Mouse (Mus musculus) megakaryocyte progenitor cell, adult 5-6 weeks (primary cell): ENCODE data around the gene Myo6. TPM values are rescaled to one million over a fixed set of nuclear protein-coding genes. Genes with fewer than 3 reads are reported as not detected.

Experiments used
- ATAC-seq: replicated peaks from 2 replicates; pipeline ENCODE4 v1.8.0; 2016; ENCODE audit warnings: mild to moderate bottlenecking, moderate TSS enrichment, inconsistent platforms; ENCODE audit not compliant: poor library complexity
- total RNA-seq, 2 experiments: library from RNA; stranded (forward) in 1 of 2; stranded (reverse) in 1 of 2; fragments of 157-497, 149-512 nt in 1 of 2; fragments of 200-1000 nt in 1 of 2; gene quantifications; 2 replicates each; pipeline versions ENCODE4 v1.2.3 to v1.2.4; 2015 to 2017

Myo6 gene
- total RNA-seq, 2 experiments from 2014 or later, result 0.32 to 2.7 TPM

DNA sequence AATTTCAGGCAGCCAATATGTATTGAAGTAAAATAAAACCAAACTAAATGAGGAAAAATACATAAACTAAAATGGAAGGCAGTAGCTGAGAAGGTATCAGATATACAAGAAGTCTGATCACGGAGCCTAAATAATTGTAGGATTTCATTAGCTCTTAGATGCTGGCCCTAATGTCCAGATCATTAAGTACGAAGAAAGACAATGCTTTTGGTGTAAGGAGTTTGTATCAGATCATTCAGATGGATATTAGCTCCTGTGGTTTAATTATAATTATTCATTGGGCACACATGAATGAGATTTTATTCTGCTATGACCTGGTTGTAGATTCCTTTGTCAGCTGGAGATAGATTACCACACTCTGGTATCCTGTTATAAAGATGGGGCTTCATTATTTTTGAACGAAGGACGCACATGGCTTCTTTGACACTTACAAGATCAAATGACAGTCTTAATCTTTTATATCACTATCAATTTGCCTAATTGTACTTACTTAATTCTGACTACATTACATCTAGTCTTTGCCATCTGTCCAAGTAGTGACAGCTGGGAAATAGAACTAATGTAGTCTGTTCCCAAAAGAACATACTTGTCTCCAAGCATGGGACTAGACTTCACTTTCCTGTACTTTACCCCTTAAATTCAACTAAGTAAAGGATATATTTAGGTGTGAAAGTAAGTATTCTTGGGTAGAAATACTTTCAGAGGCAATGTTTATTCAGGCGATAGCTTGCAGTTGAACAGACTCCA, 61.9 kb downstream of the Myo6 start:
- ATAC-seq, result no peak

DNA sequence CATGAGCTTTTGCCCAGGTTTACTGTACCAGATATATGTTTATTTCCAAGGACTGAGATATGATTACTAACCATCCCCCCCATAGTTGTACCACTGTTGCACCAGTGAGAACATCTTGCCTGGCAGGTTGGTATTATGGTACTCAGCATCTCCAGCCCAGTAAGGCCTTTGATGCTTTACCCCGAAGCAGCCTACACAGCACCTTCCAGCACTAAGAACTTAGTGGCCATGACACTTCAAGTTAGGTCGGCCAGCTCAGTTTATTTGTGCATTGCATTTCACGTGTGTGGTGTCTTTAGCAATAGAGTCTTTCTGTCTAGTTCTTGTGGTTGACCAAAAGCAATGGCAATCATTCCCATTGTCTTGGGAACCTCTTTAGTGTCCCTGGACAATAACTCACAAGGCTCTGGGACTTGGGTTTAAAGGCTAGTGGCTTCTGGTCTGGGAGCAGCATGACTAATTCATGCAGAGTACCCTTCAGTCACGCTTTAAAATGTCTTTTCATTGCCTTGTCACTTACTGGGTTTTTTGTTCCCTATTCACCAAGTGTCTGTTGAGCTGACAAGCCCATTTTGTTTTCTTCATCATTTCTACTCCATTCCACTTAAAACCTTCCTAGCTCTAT, 69.1 kb downstream of the Myo6 start:
- ATAC-seq, result no peak

DNA sequence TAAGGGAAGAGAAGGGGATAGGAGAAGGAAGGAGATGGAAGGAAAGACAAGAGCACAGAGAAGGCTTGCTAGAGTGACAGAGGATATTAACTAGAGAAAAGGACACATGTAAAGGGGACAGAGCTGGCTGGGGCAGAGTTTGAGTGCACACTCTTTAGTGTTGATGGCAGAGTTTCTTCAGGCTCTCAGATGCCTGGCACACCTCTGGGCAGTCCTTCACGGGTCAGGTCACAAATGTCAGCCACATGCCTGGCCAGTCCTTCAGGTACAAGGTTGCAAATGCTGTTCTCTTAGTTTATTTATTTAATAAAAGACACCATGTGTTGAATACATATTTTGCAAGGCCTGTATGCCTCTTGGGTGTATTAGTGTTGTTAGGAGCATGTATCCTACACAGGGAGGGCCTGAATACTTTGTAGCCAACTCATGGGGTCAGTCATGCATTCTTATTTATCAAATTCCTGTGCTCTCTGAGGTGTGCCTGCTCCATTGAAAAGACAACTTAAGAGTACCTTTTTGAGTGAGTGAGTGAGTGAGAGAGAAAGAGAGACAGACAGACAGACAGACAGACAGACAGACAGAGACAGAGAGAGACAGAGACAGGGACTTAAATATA, 72.5 kb downstream of the Myo6 start:
- ATAC-seq, result no peak

DNA sequence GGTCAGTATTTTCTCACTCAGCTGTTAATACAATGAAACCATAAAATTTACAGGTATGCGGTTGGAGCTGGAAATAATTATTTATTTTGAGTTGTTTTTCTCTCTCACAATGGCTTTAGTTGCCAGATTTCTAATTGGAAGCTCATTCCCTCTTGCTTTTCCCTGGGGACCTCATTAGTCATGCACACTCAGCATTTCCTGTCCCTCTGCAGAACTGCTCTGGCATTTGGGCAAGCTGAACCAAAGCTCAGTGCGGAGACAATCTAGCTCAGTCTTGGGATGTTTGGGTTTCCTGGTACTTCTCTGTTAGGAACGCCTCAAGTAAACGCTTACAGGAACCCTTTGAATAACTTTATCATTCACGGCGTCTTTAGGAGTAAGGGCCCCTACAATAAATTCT, 76.9 kb downstream of the Myo6 start:
- no peak for ATAC-seq

DNA sequence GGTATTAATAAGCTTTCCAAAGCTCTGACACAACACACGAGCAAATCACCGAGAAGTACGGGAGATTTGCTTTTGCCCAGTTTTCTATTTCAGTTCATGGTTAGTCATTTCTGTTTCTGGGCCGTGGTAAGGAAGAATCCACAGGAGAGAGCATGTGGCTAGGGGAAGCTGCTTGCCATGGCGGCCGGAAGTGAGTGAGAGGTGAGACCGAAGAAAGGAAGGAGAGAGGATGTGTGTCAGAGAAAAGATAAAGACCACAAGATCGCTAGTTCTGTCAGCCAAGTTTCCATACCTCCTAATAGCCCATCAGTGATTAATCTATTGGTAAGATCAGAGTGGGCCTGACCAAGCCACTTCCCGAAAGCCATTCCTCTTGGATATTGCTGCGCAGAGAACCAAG, 87.3 kb downstream of the Myo6 start:
- ATAC-seq, result peak; percentile 91

DNA sequence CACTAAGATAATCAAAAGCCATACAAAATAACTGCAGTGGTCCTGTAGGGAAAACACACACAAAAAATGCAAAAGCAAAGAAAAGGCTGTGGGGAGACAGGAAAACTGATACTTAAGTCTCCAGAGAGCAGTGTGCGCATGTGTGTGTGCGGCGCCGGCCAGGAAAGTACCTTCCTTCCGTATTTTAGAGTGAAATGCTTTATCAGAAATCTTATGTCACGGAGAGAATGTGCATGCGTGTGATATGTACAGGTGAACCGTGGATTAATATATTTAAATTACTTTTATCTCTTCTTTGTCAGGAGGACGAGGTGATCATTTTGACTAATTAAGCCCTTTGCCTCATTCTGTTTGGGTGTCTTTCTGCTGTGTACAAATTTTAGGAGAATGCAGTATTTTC, 88.4 kb downstream of the Myo6 start:
- ATAC-seq, result peak; percentile 56

DNA sequence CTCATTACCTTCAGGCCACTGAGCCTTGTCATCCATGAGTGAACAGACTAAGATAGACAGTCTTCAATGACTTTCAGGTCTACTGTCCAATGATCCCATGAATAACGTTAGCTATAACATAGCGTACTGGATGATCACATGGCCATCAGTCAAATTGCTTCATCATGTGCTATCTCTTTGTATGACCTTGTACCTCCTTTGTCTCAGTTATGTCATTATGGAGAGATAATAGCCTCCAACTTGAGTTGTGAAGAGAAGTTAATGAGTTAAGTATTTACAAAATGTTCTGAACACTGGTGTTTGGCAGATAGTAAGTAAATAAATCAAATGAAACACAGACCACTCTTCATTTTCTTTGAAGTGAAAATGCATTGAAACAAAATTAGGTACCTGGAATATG, 91.7 kb downstream of the Myo6 start:
- no peak for ATAC-seq

DNA sequence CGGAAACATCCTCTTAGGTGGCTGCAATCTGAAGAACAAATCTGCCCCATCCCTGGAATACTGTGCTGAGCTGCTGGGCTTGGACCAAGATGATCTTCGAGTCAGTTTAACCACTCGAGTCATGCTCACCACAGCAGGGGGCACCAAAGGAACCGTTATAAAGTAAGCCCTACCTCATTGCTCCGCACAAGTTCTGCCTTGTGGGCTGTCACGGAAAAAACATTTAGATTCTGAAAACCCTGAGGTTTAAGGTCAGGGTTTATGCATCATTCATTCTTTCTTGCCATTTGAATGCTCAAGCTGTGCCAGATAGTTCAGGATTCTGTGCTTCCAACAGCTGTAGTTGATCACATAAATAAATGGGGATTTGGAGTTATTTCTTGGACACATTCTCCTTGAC, 93.6 kb downstream of the Myo6 start:
- ATAC-seq, result peak; percentile 75

DNA sequence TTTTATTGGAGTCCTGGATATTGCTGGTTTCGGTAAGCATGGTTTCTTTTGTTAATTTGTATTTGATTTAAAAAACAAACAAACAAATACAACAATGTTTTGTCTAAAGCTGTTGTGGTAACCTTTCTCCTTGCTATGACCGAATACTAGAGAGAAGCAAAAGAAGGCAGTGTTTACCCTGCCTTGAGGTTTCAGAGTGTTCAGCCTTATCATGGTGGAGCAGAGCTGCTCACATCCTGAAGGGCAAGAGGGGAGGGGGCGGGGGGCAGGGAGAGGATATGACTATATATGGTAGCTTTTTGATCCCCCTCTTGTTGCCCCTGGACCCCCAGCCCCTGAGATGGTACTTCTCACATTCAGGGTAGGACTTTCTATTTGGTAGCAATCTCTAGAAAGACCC, 96.1 kb downstream of the Myo6 start:
- peak; percentile 59 for ATAC-seq

DNA sequence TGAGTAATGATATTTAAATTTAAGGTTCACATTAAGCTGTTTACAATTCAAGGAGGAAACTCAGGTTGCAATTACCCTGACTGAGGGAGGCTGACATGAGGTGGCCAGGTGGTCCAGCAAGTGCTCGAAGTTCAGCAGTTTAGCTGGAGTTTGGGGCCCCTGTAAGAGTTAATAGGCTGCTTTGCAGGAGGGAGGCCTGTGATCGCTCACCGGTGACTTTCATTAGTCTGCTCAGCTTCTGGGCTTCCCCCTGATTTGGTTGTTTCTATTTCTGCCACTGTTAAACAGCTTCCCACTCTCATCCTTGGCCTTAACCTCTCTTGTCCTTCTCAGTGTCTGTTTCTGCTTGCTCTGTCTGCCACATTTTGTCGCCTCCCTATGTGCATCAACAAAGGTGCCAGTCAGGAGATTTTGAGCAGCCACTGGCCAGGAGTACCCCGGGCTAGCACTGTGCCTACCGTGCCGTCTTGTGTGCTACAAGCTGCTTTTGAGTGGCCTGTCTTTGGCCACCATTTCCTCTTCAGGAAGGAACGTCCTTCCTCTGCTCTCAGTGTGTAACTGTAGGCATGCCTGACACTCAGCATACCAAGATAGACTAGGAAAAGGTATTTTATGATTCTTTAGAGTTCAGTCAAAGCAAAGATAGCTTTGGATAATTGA, 97.7 kb downstream of the Myo6 start:
- peak; percentile 18; the same call in 1 of the 2 replicates for ATAC-seq

DNA sequence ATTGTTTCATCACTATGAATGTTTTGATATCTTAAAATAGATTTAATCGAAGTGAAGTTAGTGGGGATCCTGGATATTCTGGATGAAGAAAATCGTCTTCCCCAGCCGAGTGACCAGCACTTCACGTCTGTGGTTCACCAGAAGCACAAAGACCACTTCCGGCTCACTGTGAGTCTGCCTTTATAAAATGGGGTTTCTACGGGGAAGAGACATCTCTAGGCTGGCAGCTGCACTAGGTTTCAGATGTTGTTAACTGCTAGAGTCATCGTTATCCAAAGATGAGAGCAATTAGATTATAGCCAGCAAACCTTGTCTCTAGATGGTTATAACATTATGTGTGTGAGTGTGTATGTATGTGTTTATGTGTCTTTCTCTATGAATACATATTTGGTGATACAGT, 101.3 kb downstream of the Myo6 start:
- ATAC-seq, result peak; percentile 15; the same call in 1 of the 2 replicates

DNA sequence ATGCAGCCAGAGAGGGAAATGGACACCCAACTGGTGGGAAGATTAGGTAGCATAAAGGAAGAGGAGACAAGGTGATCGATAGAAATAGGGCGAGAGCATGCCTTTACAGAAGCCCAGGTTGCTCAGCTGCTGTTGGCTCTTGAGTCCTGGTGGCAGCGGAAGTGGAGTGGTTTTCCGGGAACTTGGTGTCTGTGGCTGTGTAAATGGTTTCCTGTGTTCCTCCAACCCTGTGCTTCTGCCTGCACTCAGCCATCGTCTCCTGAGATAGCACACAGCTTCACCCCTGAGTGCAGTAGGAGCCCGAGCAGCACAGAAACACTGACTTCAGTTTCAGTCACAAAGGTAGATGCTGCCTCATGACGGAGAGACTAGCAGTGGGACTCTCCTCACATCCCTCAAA, 101.7 kb downstream of the Myo6 start:
- peak; percentile 77 for ATAC-seq

DNA sequence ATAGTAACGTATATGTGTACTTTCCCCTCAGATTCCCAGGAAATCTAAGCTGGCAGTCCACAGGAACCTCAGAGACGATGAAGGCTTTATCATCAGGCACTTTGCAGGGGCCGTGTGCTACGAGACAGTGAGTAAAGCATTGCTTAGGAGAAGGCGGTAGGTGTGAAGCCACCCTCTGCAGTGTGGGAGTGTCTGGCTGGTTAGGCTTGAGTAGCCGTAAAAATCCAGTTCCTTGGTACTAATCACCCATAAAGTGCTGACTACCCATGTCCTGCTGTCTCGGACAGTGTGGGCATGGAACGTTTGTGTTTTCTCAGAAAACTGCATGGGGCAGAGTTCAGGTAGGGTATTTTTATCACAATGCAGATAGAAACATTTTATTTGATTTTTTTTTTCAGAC, 104.8 kb downstream of the Myo6 start:
- no peak for ATAC-seq

DNA sequence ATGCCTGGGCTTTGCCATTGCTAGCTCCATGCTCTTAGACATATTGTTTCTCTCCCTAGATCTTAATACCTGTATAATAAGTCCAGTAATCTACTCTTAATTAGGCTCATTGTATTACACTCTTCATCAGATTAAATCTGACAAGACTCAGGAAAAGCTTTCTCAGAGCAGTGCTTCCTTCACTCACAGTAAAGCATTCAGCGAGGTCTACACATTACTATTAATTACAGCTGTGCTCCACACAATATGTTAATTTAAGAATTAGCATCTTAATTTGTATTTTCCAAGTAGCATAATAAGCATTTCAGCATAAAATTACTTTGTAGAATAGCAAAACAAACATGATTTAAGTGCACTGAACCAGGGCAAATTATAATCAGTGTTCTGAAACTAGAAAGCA, 108.1 kb downstream of the Myo6 start:
- ATAC-seq, result no peak

DNA sequence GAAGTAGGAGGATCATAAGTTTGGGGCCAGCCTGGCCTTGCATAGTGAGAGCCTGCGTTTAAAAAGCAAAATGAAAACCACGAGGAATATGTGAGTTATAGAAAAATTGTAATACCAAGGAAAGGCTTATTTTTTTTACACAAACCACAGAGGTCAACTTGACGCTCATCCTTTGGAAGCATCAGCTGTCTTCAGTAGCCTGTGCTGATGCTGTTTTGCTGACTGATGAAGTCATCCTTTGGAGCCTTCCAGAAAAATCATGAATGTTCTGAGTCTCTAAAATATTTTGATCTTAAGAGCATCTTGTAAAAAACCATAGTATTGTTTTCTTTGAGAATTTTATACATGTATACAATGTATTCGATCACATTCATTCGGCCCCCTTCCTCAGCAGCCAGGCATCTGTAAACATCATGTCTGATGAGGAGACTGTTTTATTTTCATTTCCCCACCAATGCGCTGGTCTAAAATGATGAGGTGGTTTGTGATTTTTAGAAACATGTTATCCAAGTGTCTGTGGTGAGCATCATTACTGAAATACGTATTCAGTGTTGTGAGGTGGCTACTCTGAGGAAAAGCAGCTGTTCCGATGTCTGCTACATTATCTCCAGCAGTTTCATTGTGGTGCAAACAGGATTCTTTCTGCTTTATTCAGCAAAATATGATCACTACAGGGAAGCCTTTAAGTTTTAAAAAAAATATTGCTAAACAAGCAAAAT, 110.4 kb downstream of the Myo6 start:
- ATAC-seq, result no peak

DNA sequence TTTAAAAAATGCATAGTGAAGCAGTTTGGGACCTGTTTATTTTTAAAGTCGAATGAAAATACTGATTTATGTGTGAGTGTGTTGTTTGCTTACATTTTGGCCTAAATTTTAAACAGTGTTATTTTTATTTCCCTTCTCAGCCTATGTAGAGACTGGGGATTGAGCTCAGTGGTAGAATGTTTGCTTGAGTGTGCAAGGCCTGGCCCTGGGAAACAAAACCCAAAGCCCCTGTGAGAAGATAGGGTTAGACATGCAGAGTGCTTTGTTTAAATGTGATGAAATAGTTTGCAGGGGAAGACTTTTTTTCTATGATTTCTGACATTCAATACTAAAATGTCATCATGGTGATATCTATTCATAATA, 110.9 kb downstream of the Myo6 start:
- no peak for ATAC-seq

DNA sequence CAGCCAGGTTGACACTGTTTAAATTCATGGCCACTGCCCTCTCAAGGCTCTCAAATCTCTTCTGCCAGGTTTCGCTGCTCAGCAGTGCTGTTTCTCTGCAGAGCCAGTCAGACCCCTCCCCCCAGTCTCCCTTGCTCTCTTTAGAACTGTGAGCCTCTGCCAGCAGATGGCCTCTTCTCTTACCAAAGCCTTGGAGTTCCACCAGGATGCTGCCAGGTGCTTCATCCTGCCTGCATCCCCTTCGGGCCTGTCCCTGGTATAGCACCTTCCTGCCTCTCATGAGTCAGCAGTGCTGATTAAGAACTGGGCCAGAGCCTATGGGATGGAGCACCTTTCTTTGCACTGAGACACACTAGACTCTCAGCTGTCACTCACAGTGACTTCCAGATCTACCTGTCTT, 112.3 kb downstream of the Myo6 start:
- ATAC-seq, result no peak; the same call in 1 of the 2 replicates

DNA sequence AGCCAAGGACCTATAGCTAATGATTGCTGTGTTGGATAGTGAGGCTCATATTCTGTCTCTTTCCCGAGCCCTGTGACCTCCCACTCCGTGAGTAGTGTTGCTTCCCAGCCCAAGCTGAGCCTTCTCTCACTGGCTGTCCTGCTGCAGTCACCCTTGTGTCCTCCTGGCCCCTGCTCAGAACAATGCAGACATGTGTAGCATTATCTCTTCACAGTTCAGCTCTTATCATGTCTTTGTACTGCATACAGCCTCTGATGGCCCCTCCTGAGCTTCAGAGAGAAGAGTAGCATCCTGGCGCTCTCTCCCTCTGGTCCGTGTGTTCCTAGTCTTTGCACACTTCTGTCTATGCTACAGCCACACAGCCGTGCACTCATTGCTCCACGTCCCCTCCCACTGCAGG, 112.9 kb downstream of the Myo6 start:
- ATAC-seq, result no peak

DNA sequence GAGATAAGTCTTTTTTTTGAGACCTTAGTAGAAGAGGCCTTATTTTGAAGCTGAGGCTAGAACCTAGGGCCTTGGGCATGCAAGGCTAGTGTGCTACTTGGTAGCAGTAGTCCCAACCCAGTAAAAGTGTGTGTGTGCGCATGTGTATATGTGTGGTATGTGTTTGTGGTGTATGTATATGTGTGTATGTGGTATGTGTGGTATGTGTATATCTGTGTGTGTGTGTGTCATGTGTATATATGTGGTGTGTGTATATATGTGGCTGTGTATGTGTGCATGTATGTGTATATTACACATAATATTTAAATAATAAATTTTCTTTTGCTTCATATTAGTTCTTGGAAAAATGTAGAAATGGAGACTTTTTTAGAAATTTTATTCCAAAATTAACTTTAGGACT, 115.9 kb downstream of the Myo6 start:
- ATAC-seq, result no peak

DNA sequence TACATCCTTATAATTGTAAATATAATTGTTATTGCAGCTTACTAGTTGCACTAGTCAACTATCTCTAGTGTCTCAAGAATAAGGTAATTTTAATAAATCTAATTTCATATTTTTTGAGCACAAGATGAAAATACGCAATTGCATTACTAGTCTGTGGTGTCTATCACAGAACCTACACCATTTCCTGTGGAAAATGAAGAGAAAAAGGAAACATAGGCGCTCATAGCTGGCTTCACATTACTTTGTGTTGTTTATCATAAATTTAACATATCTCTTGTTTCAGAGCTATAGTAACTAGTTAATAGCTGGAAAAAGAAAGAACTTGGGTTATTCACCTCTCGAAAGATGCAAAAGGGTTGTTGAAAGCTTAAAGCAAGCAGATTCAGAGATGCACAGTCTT, 117.6 kb downstream of the Myo6 start:
- no peak for ATAC-seq

DNA sequence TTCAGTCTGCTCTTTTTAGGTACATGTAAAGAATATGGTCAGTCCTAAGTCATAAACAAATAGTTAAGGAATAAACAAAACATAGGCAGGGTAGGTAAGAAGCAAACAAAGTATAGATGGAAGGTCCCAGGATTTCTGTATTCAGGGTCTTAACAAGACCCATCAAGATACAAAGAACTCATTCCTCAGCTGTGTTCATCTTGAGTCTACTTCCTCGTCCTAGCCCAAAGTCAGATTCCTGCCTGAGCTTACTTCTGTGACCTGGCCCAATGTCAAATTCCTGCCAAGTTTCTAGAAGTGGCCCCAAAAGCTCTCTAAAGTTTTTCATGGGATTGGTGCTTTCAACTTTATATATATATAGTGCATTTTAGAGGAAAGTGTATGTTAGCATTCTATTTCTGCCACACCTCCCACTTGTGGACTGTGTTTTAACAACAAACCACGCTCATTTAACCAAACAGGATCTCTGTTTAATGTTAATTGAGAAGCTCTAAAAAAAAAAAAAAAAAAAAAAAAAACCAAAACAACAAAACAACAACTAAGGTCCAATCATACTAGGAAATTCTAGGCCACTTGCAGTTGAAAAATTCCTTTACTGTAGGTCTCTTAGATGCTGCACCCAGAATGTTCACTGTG, 119.8 kb downstream of the Myo6 start:
- ATAC-seq, result no peak
